Mouse (Mus musculus) limb, embryonic 13.5 days (tissue): ENCODE measurements around the gene Slc25a51. TPM values are rescaled to one million over a fixed set of nuclear protein-coding genes. Genes with fewer than 3 reads are reported as not detected.

Source experiments
- ATAC-seq: fragments of 200-750 bp; cut with Nextera tagmentation; 2 replicates; pipeline ENCODE4 v1.8.0; 2017; ENCODE audit warnings: low read depth, moderate number of reproducible peaks, moderate TSS enrichment; ENCODE audit not compliant: low FRiP score
- H3K27ac ChIP-seq: fragments of 300-500 bp; sonication (generic); 2 replicates; pipeline ENCODE4 v1.5.1; 2015; ENCODE audit warnings: inconsistent platforms, mild to moderate bottlenecking, moderate library complexity
- H3K27me3 ChIP-seq: fragments of 300-500 bp; sonication (generic); 2 replicates; pipeline ENCODE4 v1.6.1; 2015; ENCODE audit warnings: mild to moderate bottlenecking, inconsistent platforms
- H3K36me3 ChIP-seq: fragments of 300-500 bp; sonication (generic); 2 replicates; pipeline ENCODE4 v1.6.1; 2015; ENCODE audit warnings: inconsistent platforms, mild to moderate bottlenecking, moderate library complexity
- H3K4me1 ChIP-seq: fragments of 300-500 bp; sonication (generic); 2 replicates; pipeline ENCODE4 v1.6.1; 2015; ENCODE audit warnings: inconsistent platforms
- H3K4me2 ChIP-seq: fragments of 300-500 bp; sonication (generic); replicated peaks from 2 replicates; pipeline ENCODE4 v1.6.1; 2015; ENCODE audit warnings: inconsistent platforms, mild to moderate bottlenecking, moderate library complexity
- H3K4me3 ChIP-seq: fragments of 300-500 bp; sonication (generic); 2 replicates; pipeline ENCODE4 v1.5.1; 2015; ENCODE audit warnings: moderate library complexity, mild to moderate bottlenecking, inconsistent platforms
- H3K9ac ChIP-seq: fragments of 300-500 bp; sonication (generic); 2 replicates; pipeline ENCODE4 v1.6.1; 2015; ENCODE audit warnings: mild to moderate bottlenecking, inconsistent platforms
- H3K9me3 ChIP-seq: fragments of 300-500 bp; sonication (generic); 2 replicates; pipeline ENCODE4 v1.6.1; 2016; ENCODE audit warnings: inconsistent platforms
- WGBS: fragments of 180-500 bp; shearing (Covaris S2); methylation state at CpG from one replicate; pipeline ENCODE4 v1.1.7; 2015; 5-methylcytosine and 5-hydroxymethylcytosine counted together
- polyA plus RNA-seq: library from polyadenylated mRNA; unstranded; fragments of >200 nt; fragmentation: Nextera tagmentation; extraction: Ambion mirVana; gene quantifications from 2 replicates; pipeline ENCODE4 v1.2.1, GENCODE M21; 2015

Gene Slc25a51
- polyA plus RNA-seq, 1 experiment from 2014 or later, result 68.1 TPM

DNA sequence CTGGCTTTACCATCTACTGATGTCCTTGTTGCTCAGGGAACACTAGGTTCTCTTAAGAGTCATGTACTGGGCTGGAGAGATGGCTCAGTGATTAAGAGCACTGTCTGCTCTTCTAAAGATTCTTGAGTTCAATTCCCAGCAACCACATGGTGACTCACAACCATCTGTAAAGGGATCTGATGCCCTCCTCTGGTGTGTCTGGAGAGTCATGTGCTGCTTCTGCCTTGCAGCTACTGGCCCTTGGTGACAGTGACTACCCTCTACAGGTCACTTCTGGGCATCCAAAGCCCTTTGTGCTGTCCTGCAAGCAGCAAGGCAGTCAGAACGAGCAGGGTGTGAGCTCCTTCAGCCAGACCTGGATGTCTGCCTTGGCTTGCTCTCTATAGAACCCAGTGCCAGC is 33.2 kb upstream of the Slc25a51 start:
- H3K4me1 ChIP-seq, result peaks cover 40% of the 10 kb centered on the region
- H3K9ac ChIP-seq, result no peak overlapping the region
- H3K4me3 ChIP-seq, result no peak overlapping the region

GRCm38 (mm10) chr4:45439281-45439680 is 30.7 kb upstream of the Slc25a51 start:
- WGBS, result 11% methylated on average over 5 of the region's 5 CpGs
- peaks cover 61% of the 10 kb centered on the region for H3K4me1 ChIP-seq
- no peak overlapping the region for H3K9ac ChIP-seq

More for the DNA sequence above, 33.2 kb upstream of the Slc25a51 start:
- Histone ChIP-seq H3K36me3 (peaks cover 38% of the 10 kb centered on the region), H3K9me3 (no peaks in the 10 kb centered on the region), H3K27me3 (no peaks in the 10 kb centered on the region), H3K27ac (no peak overlapping the region), H3K4me2 (no peak overlapping the region)
- WGBS, result 55% methylated on average over 1 of the region's 1 CpGs
- ATAC-seq, result no peak

GRCm38 (mm10) chr4:45437010-45437409 is 28.4 kb upstream of the Slc25a51 start:
- Histone ChIP-seq H3K27me3 (no peaks in the 10 kb centered on the region), H3K36me3 (peaks cover 10% of the 10 kb centered on the region), H3K4me2 (no peak overlapping the region), H3K4me3 (no peak overlapping the region), H3K9me3 (no peaks in the 10 kb centered on the region), H3K9ac (0 out of 2 replicates have a peak overlapping the region, but pooled peaks have one; percentile 26), H3K4me1 (peaks cover 84% of the 10 kb centered on the region), H3K27ac (0 out of 2 replicates have a peak overlapping the region, but pooled peaks have one; percentile 55)
- 0 out of 2 replicates have a peak, but pooled peaks have one; percentile 19 for ATAC-seq
- 22% methylated on average over 3 of the region's 3 CpGs for WGBS

More at GRCm38 (mm10) chr4:45439281-45439680, 30.7 kb upstream of the Slc25a51 start:
- no peaks in the 10 kb centered on the region for H3K9me3 ChIP-seq
- H3K27me3 ChIP-seq, result no peaks in the 10 kb centered on the region
- no peak overlapping the region for H3K4me3 ChIP-seq
- ATAC-seq, result no peak
- H3K27ac ChIP-seq, result no peak overlapping the region
- no peak overlapping the region for H3K4me2 ChIP-seq
- H3K36me3 ChIP-seq, result peaks cover 23% of the 10 kb centered on the region

DNA sequence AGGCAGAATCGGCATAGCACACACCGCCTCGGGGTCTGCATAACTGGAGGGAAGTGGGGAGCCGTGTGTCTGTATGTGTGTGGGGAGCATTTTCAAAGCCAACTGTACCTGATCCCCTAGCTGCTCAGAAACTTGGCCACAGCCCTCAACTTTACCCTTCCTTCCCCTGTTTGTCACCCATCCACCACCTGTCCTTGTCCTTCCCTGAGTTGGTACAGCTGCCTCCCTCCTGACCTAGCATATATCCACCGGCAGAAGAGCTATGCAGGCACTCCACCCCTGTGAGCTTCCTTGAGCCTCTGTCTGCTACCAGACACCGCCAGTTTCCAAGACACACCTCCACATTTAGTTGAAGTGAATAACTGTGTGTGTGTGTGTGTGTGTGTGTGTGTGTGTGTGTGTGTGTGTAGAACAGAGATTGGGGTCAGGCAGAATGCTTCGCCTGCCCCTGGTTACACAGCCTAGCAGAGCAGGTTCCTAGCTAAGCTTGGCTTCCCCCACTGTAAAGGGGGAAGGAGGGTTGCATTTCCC is 27.9 kb upstream of the Slc25a51 start:
- Histone ChIP-seq H3K27ac (peak overlapping the region; percentile 55; the same call in 1 of the 2 replicates), H3K36me3 (0 out of 2 replicates have a peak, but pooled peaks cover 5% of the 10 kb centered on the region), H3K4me2 (peak overlapping the region; percentile 14; the same call in 1 of the 2 replicates), H3K4me1 (peaks cover 88% of the 10 kb centered on the region), H3K4me3 (no peak overlapping the region), H3K27me3 (no peaks in the 10 kb centered on the region), H3K9ac (peak overlapping the region; percentile 26; the same call in 1 of the 2 replicates), H3K9me3 (no peaks in the 10 kb centered on the region)
- 59% methylated on average over 7 of the region's 7 CpGs for WGBS
- ATAC-seq, result 0 out of 2 replicates have a peak, but pooled peaks have one; percentile 14

DNA sequence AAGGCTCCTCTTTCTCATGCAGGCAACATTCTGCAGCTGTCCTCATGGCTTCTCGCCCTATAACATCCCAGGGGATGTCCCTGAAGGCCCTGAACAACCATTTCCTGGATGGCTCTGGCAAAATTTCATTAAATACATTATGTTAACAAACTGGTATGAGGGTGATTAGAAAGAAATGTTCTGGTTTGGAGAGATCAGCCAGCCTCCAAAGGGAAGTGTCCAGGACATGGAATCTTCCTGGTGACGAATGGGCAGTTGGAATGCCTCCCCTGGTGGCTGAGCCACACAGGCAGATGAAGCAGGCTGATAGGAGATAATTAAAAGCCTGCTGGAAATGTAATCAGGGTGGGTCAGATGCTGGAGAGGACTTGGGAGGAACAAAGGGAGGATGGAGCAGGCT is 27.3 kb upstream of the Slc25a51 start:
- Histone ChIP-seq H3K4me3 (no peak overlapping the region), H3K36me3 (0 out of 2 replicates have a peak, but pooled peaks cover 5% of the 10 kb centered on the region), H3K27me3 (no peaks in the 10 kb centered on the region), H3K4me2 (peak overlapping the region; percentile 21), H3K27ac (peak overlapping the region; percentile 22), H3K9ac (no peak overlapping the region), H3K4me1 (peaks cover 88% of the 10 kb centered on the region), H3K9me3 (no peaks in the 10 kb centered on the region)
- 55% methylated on average over 2 of the region's 2 CpGs for WGBS
- ATAC-seq, result no peak

GRCm38 (mm10) chr4:45434681-45435080 is 26.1 kb upstream of the Slc25a51 start:
- Histone ChIP-seq H3K27ac (no peak overlapping the region), H3K4me3 (no peak overlapping the region), H3K4me1 (peaks cover 81% of the 10 kb centered on the region), H3K9ac (no peak overlapping the region), H3K27me3 (no peaks in the 10 kb centered on the region), H3K4me2 (peak overlapping the region; percentile 21; the same call in 1 of the 2 replicates), H3K36me3 (no peaks in the 10 kb centered on the region), H3K9me3 (no peaks in the 10 kb centered on the region)
- no peak for ATAC-seq
- WGBS, result 59% methylated on average over 4 of the region's 4 CpGs

DNA sequence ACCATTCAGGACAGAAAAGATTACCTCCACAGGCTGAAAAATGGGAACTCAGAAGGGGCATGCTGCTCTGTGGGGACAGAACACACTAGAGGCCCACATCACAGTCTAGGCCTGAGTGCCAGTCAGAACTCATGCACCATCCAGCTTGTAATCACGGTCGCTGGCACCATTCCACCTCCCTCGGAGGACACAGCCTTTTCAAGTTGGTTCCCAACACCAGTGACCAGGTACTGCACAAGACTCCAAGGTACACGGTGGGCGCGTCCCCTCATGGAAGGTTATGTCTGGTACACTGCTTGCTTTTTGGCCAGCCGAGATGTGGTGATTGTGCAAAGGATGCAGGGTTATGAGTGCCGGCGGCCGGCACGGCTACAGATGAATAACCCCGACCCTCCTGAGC is 25.5 kb upstream of the Slc25a51 start:
- H3K27ac ChIP-seq, result peak overlapping the region; percentile 40; the same call in 1 of the 2 replicates

DNA sequence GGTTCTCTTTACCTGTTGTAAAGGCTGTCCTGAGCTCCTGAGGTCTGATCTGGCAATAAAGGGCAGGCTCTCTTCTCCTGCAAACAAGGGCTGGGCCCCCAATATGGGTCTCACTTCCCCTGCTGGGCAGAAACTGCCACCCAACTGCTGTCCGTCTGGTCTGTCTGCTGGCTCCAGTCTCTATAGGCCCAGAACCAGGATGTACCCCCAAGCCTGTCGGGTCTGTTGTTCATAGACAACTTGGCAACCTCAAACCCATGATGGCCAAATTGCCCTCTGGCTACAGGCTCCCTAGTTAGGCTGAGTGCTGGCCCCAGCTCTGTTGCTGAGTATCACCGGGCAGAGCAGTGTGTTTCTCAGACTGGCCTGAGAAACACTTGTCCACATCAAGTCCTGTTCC is 23.2 kb upstream of the Slc25a51 start:
- Histone ChIP-seq H3K9me3 (no peaks in the 10 kb centered on the region), H3K4me1 (peaks cover 56% of the 10 kb centered on the region), H3K4me3 (no peak overlapping the region), H3K9ac (no peak overlapping the region; the same call in 1 of the 2 replicates), H3K4me2 (no peak overlapping the region), H3K27me3 (0 out of 2 replicates have a peak, but pooled peaks cover 5% of the 10 kb centered on the region), H3K27ac (no peak overlapping the region), H3K36me3 (no peaks in the 10 kb centered on the region)
- 65% methylated on average over 3 of the region's 3 CpGs for whole genome bisulfite sequencing
- ATAC-seq, result no peak

More for the DNA sequence above, 25.5 kb upstream of the Slc25a51 start:
- Histone ChIP-seq H3K9me3 (no peaks in the 10 kb centered on the region), H3K27me3 (no peaks in the 10 kb centered on the region), H3K36me3 (no peaks in the 10 kb centered on the region), H3K4me2 (no peak overlapping the region), H3K4me1 (peaks cover 74% of the 10 kb centered on the region), H3K4me3 (no peak overlapping the region), H3K9ac (no peak overlapping the region)
- WGBS, result 68% methylated on average over 12 of the region's 12 CpGs
- no peak for ATAC-seq

DNA sequence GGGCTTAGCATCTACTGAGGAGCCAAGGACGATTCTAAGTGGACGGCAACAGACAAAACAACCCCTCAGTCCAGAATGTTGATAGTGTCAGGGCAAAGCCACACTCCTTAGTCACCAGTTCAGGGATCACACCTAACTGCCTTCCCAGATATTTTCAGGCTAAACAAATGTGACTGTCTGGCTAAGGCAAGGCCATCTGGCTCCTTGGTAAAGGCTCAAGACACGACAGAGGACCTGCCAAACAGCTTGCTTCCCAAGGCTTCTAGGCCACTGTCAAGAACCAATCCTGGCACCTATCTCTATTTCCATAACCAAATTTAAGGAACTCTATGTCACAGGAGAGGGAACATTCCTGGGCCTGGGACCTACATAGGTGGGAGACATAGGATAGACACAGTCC is 22.8 kb upstream of the Slc25a51 start:
- peaks cover 55% of the 10 kb centered on the region for H3K4me1 ChIP-seq
- H3K4me2 ChIP-seq, result no peak overlapping the region
- WGBS, result 83% methylated on average over 3 of the region's 3 CpGs
- no peak overlapping the region for H3K4me3 ChIP-seq
- no peaks in the 10 kb centered on the region for H3K9me3 ChIP-seq
- H3K36me3 ChIP-seq, result no peaks in the 10 kb centered on the region
- no peak overlapping the region for H3K9ac ChIP-seq
- ATAC-seq, result no peak
- H3K27me3 ChIP-seq, result 0 out of 2 replicates have a peak, but pooled peaks cover 5% of the 10 kb centered on the region
- no peak overlapping the region for H3K27ac ChIP-seq

- no peak overlapping the region for H3K27ac ChIP-seq
- no peak overlapping the region for H3K9ac ChIP-seq
- peaks cover 37% of the 10 kb centered on the region for H3K4me1 ChIP-seq
- H3K27me3 ChIP-seq, result peaks cover 5% of the 10 kb centered on the region; the same call in 1 of the 2 replicates
- no peaks in the 10 kb centered on the region for H3K9me3 ChIP-seq
- no peak overlapping the region for H3K4me3 ChIP-seq
- WGBS, result 81% methylated on average over 7 of the region's 7 CpGs
- ATAC-seq, result no peak
- H3K4me2 ChIP-seq, result no peak overlapping the region
- H3K36me3 ChIP-seq, result no peaks in the 10 kb centered on the region
Measured at GRCm38 (mm10) chr4:45429451-45429850, 20.9 kb upstream of the Slc25a51 start.

GRCm38 (mm10) chr4:45426724-45427457 is 18.3 kb upstream of the Slc25a51 start:
- 43% methylated on average over 13 of the region's 13 CpGs for WGBS
- Histone ChIP-seq H3K9ac (no peak overlapping the region), H3K36me3 (peaks cover 5% of the 10 kb centered on the region; the same call in 1 of the 2 replicates), H3K27me3 (peaks cover 5% of the 10 kb centered on the region; the same call in 1 of the 2 replicates), H3K9me3 (no peaks in the 10 kb centered on the region), H3K4me2 (no peak overlapping the region), H3K4me1 (peaks cover 17% of the 10 kb centered on the region), H3K27ac (no peak overlapping the region), H3K4me3 (no peak overlapping the region)
- ATAC-seq, result 0 out of 2 replicates have a peak, but pooled peaks have one; percentile 54

DNA sequence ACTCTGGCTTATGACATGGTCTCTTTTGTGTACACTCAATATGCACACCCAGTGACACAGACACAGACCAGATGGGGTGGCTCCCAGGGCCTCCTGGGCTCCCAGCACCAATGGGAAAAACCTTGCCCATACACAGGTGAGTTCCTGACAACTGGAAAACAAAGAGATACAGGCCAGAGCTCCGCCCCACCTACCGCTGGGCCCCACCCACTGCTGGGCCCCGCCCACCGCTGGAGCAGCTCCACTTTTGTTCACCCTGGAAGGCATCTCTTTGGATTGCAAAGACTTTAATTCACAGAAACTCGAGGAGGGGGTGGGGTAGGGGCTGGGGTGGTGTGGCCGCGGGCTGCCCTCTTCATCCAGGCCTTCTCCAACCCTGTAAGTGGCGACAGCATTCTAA is 14.8 kb upstream of the Slc25a51 start:
- WGBS, result 32% methylated on average over 8 of the region's 8 CpGs
- Histone ChIP-seq H3K4me1 (peaks cover 23% of the 10 kb centered on the region), H3K9ac (no peak overlapping the region)

More for the DNA sequence above, 14.8 kb upstream of the Slc25a51 start:
- peaks cover 5% of the 10 kb centered on the region; the same call in 1 of the 2 replicates for H3K36me3 ChIP-seq
- peaks cover 5% of the 10 kb centered on the region; the same call in 1 of the 2 replicates for H3K27me3 ChIP-seq
- ATAC-seq, result 0 out of 2 replicates have a peak, but pooled peaks have one; percentile 4
- no peak overlapping the region for H3K27ac ChIP-seq
- H3K4me3 ChIP-seq, result no peak overlapping the region
- no peak overlapping the region for H3K4me2 ChIP-seq
- no peaks in the 10 kb centered on the region for H3K9me3 ChIP-seq
